Mouse (Mus musculus) layer of hippocampus, adult 18-20 months (tissue): ENCODE data around the gene Fzd1. TPM values are rescaled to one million over a fixed set of nuclear protein-coding genes. Genes with fewer than 3 reads are reported as not detected.

Experiments
- DNase-seq, 2 experiments: peaks; one replicate each; pipeline ENCODE4 v3.0.0; 2022; ENCODE audit warnings: low spot score in 2 of 2
- microRNA-seq, 2 experiments: library from miRNA; unstranded; fragments of <30 nt; microRNA quantifications; one replicate each; pipeline ENCODE4 v1.2.0; 2021
- total RNA-seq, 2 experiments: library from RNA; stranded (reverse); gene quantifications; 2 replicates each; pipeline ENCODE4 v1.2.3; 2021

The Fzd1 gene
- total RNA-seq, 2 experiments from 2014 or later: 10.0 to 10.2 TPM

DNA sequence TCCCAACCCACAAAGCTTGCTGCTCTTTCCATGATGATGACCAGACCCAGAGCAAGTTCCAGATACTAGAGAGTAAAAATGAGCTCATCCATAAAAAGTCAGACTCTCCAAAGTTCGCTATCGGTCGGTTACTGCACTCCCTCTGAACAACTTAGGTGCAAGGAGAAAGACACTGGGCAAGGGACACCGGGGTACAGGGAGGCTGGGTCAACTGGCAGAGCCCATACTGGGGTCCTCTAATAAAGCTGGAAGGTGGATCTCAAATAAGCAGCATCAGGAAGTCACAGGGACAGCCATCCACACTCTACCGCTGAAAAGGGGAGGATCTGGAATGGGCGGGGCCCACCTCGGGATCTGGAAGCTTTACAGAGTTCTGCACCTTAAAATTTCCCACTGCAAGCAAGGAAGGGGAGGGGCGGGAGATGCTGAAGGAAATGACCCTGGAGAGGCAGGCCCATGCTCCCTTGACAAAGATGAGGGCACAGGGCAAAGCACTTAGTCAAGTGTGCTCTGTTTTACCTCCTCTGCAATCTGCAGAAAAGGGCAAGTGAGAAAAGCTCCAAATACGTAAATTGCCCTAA lies 3.0 kb downstream of the Fzd1 start:
- no peak for DNase-seq

DNA sequence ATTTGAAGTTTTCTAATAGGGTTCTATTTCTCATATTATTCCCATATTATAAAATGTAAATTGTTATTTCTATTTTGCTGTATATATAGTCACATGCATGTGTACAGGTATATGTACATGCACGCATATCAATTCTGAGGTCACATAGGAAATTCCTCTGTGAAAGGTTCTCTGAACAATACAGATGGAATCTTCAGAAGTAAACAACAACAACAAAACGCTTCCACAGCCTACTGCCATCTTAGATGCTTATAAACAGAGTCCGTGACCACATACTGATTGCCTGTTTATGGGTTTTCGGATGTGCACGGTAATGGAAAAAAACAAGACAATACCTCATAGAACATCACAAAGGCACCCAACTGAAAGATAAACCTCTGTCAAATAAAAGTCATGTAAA lies 4.7 kb downstream of the Fzd1 start:
- no peak for DNase-seq

DNA sequence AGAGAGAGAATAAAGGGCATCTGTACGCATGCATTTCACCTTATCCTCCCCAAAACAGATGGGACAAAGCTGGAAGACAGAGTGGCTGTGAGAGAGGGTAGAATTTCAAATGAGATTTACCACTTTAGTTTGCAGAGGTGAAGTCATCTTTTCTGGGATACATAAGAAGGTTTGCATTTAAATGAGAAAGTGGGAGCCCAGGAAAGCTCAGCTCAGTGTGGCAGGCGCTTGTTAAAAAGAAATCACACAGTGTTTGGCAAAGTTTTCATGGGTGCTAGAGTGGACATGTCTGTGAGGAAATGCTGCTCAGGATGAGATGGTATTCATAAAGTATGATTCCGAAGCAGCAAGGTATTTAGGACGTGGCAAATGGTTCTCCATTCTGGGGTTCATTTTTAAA lies 15.1 kb downstream of the Fzd1 start:
- DNase-seq: no peak

DNA sequence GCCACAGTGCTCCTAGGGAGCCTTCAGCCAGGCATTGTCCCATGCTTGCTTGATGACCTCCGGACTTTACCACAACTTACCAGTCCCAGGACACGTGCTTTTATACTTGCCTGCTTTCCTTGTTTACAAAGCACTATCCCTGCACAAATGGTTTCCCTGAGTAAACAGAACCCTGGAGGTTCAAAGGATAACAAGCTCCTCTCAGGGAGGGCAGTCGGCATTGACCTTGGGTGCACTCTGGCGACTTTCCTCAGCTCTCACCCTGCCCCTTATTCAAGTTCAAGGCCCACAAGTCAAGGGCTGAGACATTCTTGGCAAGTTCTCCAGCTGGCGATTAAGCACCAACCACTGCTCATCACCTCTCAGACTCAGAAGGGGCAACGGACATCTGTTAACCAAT lies 20.8 kb downstream of the Fzd1 start:
- DNase-seq: no peak

DNA sequence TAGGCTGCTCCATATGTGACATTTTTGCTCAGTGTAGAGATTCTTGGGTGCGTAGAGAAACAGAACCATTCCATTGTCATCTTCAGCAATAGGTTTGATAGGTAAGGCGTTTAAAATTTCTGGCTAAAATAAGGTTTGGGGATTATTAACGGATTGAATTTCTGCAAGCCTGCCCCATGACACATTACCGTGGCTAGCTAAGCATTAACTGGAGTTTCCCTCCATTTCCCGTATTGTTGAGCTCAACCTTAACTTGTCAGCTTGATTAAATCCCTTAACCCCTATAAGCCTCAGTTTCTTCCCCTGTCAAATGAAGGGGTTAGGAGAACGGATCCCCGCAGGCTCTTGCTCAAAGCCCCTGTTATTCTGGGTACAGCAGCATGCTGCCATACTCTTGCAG lies 22.4 kb downstream of the Fzd1 start:
- no peak for DNase-seq

DNA sequence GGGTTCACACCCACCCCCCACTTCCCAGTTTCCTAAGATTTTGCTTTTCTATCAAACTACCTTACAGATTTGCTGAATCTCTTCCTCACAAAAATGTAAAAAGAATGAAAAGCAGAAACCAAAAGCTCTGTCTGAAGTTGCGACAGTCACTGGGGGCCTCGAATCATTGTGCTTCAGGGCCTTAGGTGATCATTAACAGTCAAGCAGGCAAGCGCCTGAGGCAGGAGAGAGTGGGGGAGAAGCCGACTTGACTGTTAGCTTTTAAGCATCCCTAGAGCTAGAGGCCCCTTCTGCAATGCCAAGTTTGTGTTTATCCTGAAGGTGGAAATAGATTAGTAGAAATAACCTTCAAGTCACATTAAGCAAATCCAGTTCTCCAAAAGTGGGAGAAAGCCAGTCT lies 24.6 kb downstream of the Fzd1 start:
- no peak for DNase-seq

DNA sequence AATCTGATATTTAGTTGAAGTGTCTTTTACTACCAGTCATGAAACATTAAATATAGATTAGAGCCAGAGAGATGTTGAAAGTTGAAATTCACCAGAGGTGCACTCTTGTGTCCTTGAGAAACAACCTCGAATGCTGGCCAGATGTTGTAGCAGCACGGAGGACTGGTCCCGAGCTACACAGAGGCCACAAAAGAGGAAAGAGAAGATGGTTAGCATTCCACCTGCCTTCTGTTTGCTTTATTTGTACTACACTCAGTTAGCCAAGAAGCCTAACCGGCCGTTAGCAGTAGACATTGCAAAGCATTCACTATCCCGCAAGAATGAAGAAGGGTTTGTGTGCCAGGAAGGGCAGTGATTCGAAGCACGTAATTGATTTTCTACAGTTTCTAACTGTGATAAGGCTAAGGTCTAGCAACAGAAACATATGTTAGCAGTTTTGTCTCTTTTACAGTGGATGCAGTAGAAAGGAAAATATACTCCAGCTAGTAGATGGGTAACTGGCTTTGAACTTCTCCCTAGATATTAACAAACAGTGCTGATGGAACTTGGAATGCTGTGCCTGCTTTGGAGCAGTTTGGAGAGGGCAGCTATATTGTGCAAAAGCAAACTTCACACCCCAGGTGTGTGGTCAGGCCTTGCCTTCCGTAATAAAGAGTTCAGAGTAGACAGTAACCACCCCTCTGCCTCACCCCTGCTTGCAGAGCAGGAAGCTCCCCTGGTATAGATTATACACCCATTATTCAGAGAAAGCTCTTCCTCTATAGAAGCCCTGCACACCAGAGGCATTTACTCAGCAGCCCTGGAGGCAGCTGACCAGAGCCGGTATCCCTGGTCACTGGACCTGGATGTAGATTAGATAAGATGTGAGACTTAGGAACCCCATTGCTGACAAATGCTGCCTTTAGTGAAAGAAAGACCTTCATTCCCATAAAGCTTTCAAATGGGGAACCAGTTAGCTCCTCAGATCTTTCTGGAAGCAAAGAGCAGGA lies 25.3 kb downstream of the Fzd1 start:
- no peak for DNase-seq

DNA sequence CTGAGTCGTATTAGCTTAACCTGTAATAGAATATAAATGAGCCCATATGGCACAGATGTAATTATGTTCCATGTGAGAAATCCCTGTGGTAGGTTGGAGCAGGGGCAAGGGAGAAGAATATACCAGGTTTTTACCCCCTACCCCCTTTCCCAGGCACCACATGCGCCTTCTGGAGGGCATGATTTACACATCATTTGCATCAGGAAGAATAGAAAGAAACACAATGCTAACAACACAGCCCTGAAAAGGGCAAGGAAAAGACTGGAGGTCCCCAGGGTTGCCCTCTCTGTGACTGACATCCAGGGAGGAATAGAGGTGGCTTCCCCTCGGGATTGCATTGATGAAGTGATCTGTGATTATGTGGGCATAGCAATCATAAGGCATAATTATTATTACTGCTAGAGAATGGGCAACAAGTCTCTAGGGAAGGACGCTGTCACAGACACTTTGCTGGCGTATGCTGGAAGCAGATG lies 26.1 kb downstream of the Fzd1 start:
- no peak for DNase-seq

DNA sequence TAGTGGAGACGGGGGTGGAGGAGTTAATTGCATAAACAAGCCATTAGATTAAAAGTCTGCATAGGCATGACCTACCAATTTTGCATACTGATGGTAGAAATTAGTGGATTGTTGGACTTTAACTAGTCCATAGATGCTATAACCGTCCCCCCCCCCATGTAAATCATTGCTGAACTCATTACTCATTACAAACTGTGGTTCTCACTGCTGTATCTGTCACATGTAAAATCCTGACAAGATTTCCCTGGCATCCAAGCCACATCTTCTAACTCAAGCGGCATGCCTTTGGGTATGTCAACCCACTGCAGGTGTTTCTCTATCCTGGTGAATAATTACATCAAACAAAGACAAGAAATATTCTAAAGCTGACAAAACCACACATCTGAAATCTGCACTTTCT lies 26.8 kb downstream of the Fzd1 start:
- DNase-seq: no peak

Small RNA genes within 50 kb of the gene (microRNA-seq; reads per million reads assigned to microRNA genes)
- gene Gm44483: 0 reads per million in 2 experiments
